Mouse (Mus musculus) bone marrow macrophage, adult 2 months (primary cell): Measurements from ENCODE around the gene Antxr2.

Source experiments
- CTCF ChIP-seq: IDR thresholded peaks from 2 replicates; pipeline ENCODE4 v1.5.1; 2012; ENCODE audit warnings: low read depth, mild to moderate bottlenecking, low read length, moderate library complexity
- POLR2A ChIP-seq: IDR thresholded peaks from 2 replicates; pipeline ENCODE4 v1.6.1; 2012; ENCODE audit warnings: mild to moderate bottlenecking, low read depth, low read length, borderline replicate concordance

- TF ChIP-seq CTCF: no peak
- TF ChIP-seq POLR2A: no peak
These were observed 152.0 kb downstream of the Antxr2 start for GRCm38 (mm10) chr5:97878871-97879270.
